Mouse (Mus musculus) testis, adult 2 months (tissue): ENCODE results near the gene Ppp2ca.

Experiments used
- CTCF ChIP-seq: fragments of 200-500 bp; IDR thresholded peaks from 2 replicates; pipeline ENCODE4 v1.5.1; 2012; ENCODE audit warnings: low read depth, mild to moderate bottlenecking, inconsistent platforms, low read length, moderate library complexity; ENCODE audit not compliant: control insufficient read depth, insufficient read depth, insufficient replicate concordance
- POLR2A ChIP-seq: fragments of 200-500 bp; IDR thresholded peaks from 2 replicates; pipeline ENCODE4 v1.6.1; 2012; ENCODE audit warnings: low read depth, mild to moderate bottlenecking, inconsistent platforms, low read length, moderate library complexity; ENCODE audit not compliant: control insufficient read depth

GRCm38 (mm10) chr11:52105503-52105902 is 7.0 kb downstream of the Ppp2ca start:
- TF ChIP-seq CTCF (no peak), POLR2A (no peak)
